Mouse (Mus musculus) MEL-GATA-1-ER (cell line): ENCODE measurements around the gene Spata18.
A peak's percentile ranks its signal among the peaks of the same experiment; 100 is the strongest.

Source experiments
- DNase-seq: peaks from one replicate; pipeline ENCODE4 v3.0.0-alpha.2; 2012; ENCODE audit warnings: low read depth; ENCODE audit errors: extremely low read depth

Gene Spata18

GRCm38 (mm10) chr5:73651061-73651854 is at the start of gene Spata18:
Gene Spata18 (plus strand): TSS chr5:73651379.
- DNase-seq = no peak

DNA sequence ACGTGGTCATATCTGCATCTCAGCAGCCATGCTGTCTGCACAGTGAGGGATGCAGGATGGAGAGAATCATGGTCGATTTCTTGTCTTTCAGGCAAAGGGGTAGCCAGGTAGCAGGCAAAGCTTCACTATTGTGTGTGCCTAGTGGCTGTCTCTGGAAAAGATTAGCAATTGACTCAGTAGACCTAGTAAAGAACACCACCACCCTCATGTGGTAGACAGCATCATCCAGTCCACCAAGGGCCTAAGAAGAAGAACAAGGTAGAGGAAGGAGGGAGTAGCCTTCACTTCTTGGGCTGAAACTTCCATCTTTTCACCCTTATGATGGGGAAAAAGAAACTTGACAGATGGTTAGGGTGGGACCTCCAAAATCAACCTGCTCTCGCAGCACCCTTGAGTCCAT is 48.3 kb upstream of the Spata18 start:
- DNase-seq = no peak

DNA sequence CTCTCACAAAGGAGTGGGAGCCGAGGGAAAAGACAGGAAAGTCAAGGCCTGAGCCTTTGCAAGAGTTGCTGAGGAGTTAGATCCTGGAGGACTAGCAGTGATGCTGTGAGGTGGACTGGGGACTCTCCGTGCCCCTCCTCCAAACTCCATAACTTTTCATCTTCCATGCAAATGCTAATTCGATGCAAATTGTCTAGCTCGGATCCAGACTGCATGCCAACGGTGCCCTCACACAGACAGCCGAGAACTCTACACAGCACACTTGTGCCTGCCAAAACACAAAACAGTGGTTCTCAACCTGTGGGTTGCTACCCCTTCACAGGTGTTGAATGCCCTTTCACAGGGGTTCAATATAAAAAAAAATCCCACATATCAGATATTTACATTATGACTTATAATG is 46.6 kb upstream of the Spata18 start:
- DNase-seq = no peak

DNA sequence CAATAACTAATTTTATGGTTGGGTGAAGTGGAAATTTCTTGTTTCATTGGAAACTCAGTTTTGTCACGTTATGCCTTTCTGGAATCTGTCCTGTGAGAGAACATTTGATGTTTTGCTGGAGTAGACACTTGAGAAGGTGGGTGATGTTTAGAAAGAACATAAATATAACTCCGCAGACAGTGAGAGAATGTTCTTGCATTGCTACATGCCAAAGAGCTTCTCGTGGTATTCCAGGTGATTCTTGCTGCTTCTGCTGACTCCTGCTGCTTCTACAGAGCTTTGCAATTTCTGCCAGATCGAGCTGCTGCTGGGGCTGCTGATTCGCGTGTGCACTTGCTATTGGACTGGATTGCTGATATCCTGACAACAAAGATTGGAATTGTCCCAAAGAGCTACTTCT is 46.2 kb upstream of the Spata18 start:
- DNase-seq = no peak

GRCm38 (mm10) chr5:73611071-73611470 is 40.1 kb upstream of the Spata18 start:
- no peak for DNase-seq

- DNase-seq = no peak
Observed at GRCm38 (mm10) chr5:73613296-73613695, 37.9 kb upstream of the Spata18 start.

DNA sequence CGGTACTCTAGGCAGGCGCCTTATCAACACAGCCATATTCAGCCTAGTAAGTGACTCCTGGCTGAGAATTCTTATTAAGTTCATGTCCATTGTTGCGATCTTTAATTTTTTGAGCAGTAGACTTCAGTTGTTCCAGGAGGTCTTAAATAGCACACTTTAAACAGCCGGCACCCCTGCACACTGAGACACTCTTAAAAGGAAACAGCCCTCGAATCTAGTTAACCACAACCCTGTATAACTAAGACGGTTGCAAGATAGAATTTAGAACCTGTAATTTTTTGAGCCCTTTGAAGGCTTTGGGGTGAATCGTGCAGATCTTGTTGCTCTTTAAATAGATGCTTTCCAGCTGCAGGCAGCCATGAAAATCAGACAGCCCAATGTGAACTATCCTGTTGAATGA is 36.0 kb upstream of the Spata18 start:
- DNase-seq = no peak

GRCm38 (mm10) chr5:73618969-73619368 is 32.2 kb upstream of the Spata18 start:
- no peak for DNase-seq

- DNase-seq = no peak
Observed at GRCm38 (mm10) chr5:73625505-73625904, 25.7 kb upstream of the Spata18 start.

DNA sequence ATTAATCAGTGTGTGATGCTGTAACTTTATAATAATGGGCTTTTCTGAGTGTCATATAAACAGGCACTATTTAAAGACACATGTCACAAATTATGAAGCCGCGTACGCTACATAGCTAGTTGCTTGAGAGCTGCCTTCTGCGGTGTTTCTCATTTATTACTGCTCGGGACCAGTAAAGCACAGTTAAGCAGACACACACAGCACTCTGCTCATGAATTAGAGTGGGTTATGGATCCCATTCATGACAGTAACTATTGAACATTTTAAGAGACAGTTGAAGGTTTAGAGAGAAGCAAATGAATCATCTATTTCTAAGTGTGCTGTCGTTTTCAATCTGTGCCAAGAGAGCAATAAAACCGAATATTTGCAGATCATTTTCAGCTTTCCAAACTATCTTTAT is 24.3 kb upstream of the Spata18 start:
- DNase-seq = no peak

- DNase-seq = no peak
Observed at GRCm38 (mm10) chr5:73627559-73627958, 23.6 kb upstream of the Spata18 start.

- no peak for DNase-seq
Observed at GRCm38 (mm10) chr5:73627991-73628390, 23.2 kb upstream of the Spata18 start.

DNA sequence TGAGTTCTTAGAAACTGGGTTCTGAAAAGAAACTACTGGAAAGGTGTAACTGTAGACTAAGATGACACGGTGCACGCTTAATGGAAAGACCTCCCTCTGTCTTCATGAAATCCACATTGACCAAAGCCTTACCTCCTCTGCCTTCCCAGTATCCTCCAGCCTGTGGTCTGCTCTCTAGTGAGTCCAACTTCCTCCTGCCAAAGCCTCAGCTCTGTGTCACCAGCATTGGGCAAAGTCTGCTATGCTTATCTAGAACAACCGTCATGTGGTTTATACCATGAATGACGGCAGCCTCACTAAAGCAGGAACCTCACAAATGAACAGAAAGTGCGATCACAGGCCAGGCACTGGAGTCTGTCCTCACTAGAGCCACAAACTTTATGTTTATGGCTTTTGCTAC is 21.0 kb upstream of the Spata18 start:
- DNase-seq = peak; percentile 93

GRCm38 (mm10) chr5:73631001-73631558 is 20.1 kb upstream of the Spata18 start:
- DNase-seq = no peak

GRCm38 (mm10) chr5:73632291-73632690 is 18.9 kb upstream of the Spata18 start, which contains the start of gene Lrrc66:
Gene Lrrc66 (minus strand): TSS chr5:73632526.
- no peak for DNase-seq

DNA sequence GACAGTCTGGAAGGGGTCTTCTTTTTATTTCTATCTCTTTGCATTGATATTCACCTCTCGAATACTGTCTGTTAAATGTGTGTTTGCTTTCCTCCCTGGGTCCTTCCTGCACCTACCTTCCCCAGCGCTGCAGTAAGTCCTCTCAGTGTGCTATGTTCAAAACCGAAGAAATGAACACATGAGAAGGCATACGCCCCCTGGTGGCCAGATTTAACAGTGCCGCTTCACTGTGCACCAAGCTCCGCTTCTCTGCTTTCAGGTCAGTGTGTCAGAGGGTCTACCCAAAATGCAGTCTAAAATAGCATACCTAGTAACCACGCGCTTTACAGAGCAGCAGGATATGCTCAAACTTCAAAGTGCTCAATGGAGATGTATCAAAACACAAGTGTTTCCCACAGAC is 18.0 kb upstream of the Spata18 start:
- DNase-seq = peak; percentile 52

GRCm38 (mm10) chr5:73637337-73638107 is 13.7 kb upstream of the Spata18 start:
- DNase-seq = peak; percentile 31

GRCm38 (mm10) chr5:73641058-73641457 is 10.1 kb upstream of the Spata18 start:
- DNase-seq = no peak

DNA sequence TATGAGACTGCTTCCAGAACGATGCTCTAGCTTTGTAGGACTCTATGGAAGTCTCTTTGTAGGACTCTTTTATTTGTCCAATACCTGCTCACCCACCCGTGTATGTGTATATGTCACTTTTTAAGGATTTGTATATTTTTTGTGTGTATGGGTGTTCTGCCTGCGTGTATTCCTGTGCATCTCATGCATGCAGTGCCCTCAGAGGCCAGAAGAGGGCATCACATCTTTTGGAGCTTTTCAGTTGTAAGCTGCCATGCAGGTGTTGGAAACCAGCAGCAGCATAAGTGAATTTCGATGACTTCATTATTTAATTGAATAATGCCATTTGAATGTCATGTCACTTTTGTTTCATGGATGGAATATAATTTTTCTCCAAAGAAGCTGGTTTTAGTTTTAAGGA is 9.1 kb upstream of the Spata18 start:
- no peak for DNase-seq

- no peak for DNase-seq
Observed at GRCm38 (mm10) chr5:73647261-73647900, 3.8 kb upstream of the Spata18 start, which contains the start of gene Sgcb. Gene Sgcb (minus strand): TSS chr5:73647790.

DNA sequence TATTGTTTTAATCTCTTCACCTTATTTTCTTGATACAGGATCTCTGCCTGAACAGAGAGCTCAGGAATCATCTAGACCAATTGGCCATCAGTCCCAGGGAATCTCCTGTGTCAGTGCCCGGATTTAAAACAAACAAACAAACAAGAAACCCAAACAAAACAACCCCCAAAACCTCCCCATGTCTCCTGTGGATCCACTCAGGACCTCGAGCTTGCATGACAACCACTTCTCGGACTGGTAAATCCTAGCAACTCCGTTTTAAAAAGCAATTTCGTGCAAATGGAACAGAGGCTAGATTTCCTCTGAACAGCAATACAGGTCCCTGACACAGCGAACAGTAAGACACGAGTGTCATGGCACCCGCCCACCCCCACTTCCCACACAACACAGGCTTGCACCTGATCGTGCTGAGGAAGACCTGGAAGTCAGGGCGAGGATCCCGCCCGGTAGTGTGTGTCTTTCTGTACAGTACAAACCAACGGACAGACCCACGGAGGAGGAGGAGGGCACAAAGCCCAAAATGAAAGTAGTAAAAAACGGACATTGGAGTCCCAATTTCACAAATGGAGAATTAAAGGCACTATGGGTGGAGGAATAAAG is 714 bp upstream of the Spata18 start:
- no peak for DNase-seq
